In genomic region chr3:57253041-57253440, GRCm38 (mm10) we compare ENCODE assay signal across 31 mouse cellular contexts. TPM values are rescaled to one million over a fixed set of nuclear protein-coding genes. Genes with fewer than 3 reads are reported as not detected.
A peak's percentile ranks its signal among the peaks of the same experiment; 100 is the strongest.
DNase-seq lines count a peak whose midpoint lies in the region; ATAC-seq and TF ChIP-seq lines count a peak whose summit lies in the region.
"Had no signal": no experiment of that assay in that cellular context is flagged by ENCODE, and none has a peak within 500 bp of the region (broad histone marks: within the 10 kb centered on the region; RNA-seq: fewer than 3 reads in every experiment).

No protein-coding gene starts in this region.

- H3K9ac ChIP-seq in limb, embryonic 14.5 days (ENCODE audit: low read depth, low read length, severe bottlenecking) = no peak overlapping the region
- H3K9ac ChIP-seq: embryonic facial prominence, embryonic 13.5 days; forebrain, embryonic 12.5 days; forebrain, postnatal 0 days; heart, embryonic 13.5 days; hindbrain, embryonic 15.5 days; kidney, embryonic 15.5 days; liver, embryonic 14.5 days; lung, embryonic 14.5 days; midbrain, embryonic 15.5 days; neural tube, embryonic 12.5 days had no signal

- intact Hi-C loops in heart, postnatal 10 days (cut with DNase I) = no loop called here

- no peaks in the 10 kb centered on the region for H3K27me3 ChIP-seq in limb, embryonic 14.5 days (ENCODE audit: control insufficient read depth, insufficient read depth, low read length)
- no peaks in the 10 kb centered on the region for H3K27me3 ChIP-seq in limb, embryonic 10.5 days (ENCODE audit: low read depth, poor library complexity, severe bottlenecking)
- H3K27me3 ChIP-seq: CH12.LX; embryonic facial prominence, embryonic 13.5 days; forebrain, embryonic 12.5 days; heart, embryonic 13.5 days; hindbrain, embryonic 15.5 days; kidney, embryonic 15.5 days; midbrain, embryonic 15.5 days; neural tube, embryonic 12.5 days had no signal

- no peak for TF ChIP-seq POLR2A in limb, embryonic 14.5 days (IDR thresholded peaks at IDR 0.05; ENCODE audit: borderline replicate concordance, extremely low read depth, insufficient read depth, insufficient read length)
- TF ChIP-seq POLR2A in embryonic fibroblast, embryonic 13.5 days (IDR thresholded peaks at IDR 0.05; ENCODE audit: low read depth, low read length) = no peak

- ATAC-seq in limb, embryonic 14.5 days (ENCODE audit: low FRiP score, low read depth) = no peak
- ATAC-seq: forebrain, postnatal 0 days; inflammation-experienced regulatory T-cells, adult 6 months; midbrain, embryonic 15.5 days had no signal

- WGBS in limb, embryonic 14.5 days = 51% methylated on average over 2 of the region's 2 CpGs
- 77% methylated on average over 2 of the region's 2 CpGs for WGBS in limb, embryonic 10.5 days

- H3K4me1 ChIP-seq in limb, embryonic 14.5 days (ENCODE audit: control insufficient read depth, insufficient read depth, low read length) = no peaks in the 10 kb centered on the region
- H3K4me1 ChIP-seq in limb, embryonic 10.5 days = no peaks in the 10 kb centered on the region
- peaks cover 5% of the 10 kb centered on the region for H3K4me1 ChIP-seq in embryonic fibroblast, embryonic 13.5 days (ENCODE audit: control insufficient read depth, insufficient read depth, low read length)
- H3K4me1 ChIP-seq: embryonic facial prominence, embryonic 13.5 days; forebrain, embryonic 12.5 days; heart, embryonic 13.5 days; hindbrain, embryonic 10.5 days; hindbrain, embryonic 15.5 days; kidney, embryonic 15.5 days; midbrain, embryonic 10.5 days; midbrain, embryonic 15.5 days; neural tube, embryonic 12.5 days had no signal

- no peaks in the 10 kb centered on the region for H3K36me3 ChIP-seq in limb, embryonic 14.5 days (ENCODE audit: control insufficient read depth, insufficient read depth, low read length)
- H3K36me3 ChIP-seq in limb, embryonic 10.5 days = no peaks in the 10 kb centered on the region
- H3K36me3 ChIP-seq: embryonic facial prominence, embryonic 13.5 days; forebrain, embryonic 12.5 days; heart, embryonic 13.5 days; hindbrain, embryonic 10.5 days; hindbrain, embryonic 15.5 days; kidney, embryonic 15.5 days; midbrain, embryonic 10.5 days; midbrain, embryonic 15.5 days; neural tube, embryonic 12.5 days had no signal

- no peak overlapping the region for H3K4me2 ChIP-seq in limb, embryonic 14.5 days (replicated peaks; ENCODE audit: low read depth, low read length, severe bottlenecking)
- H3K4me2 ChIP-seq: embryonic facial prominence, embryonic 13.5 days; forebrain, embryonic 12.5 days; heart, embryonic 13.5 days; hindbrain, embryonic 15.5 days; kidney, embryonic 15.5 days; lung, embryonic 14.5 days; midbrain, embryonic 15.5 days; neural tube, embryonic 12.5 days had no signal

- H3K9me3 ChIP-seq in limb, embryonic 14.5 days (ENCODE audit: control insufficient read depth, low read length) = no peaks in the 10 kb centered on the region
- H3K9me3 ChIP-seq in limb, embryonic 10.5 days (replicated peaks) = no peaks in the 10 kb centered on the region
- H3K9me3 ChIP-seq: embryonic facial prominence, embryonic 13.5 days; forebrain, embryonic 12.5 days; hindbrain, embryonic 10.5 days; hindbrain, embryonic 15.5 days; kidney, embryonic 15.5 days; midbrain, embryonic 10.5 days; midbrain, embryonic 15.5 days; neural tube, embryonic 12.5 days had no signal

- no peak for TF ChIP-seq CTCF in embryonic fibroblast, embryonic 13.5 days (IDR thresholded peaks at IDR 0.05; ENCODE audit: borderline replicate concordance, insufficient read depth, low read length)

- H3K4me3 ChIP-seq in limb, embryonic 14.5 days (replicated peaks; ENCODE audit: low read length) = no peak overlapping the region
- no peak overlapping the region for H3K4me3 ChIP-seq in limb, embryonic 10.5 days
- no peak overlapping the region for H3K4me3 ChIP-seq in embryonic fibroblast, embryonic 13.5 days (ENCODE audit: insufficient read depth, low read length)
- H3K4me3 ChIP-seq: embryonic facial prominence, embryonic 13.5 days; forebrain, embryonic 12.5 days; heart, embryonic 13.5 days; hindbrain, embryonic 10.5 days; hindbrain, embryonic 15.5 days; kidney, embryonic 15.5 days; layer of hippocampus, adult 2 months; left cerebral cortex, adult 2 months; midbrain, embryonic 10.5 days; midbrain, embryonic 15.5 days; neural tube, embryonic 12.5 days had no signal

- DNase-seq in heart, adult 18-20 months = peak; percentile 21 to 25
- DNase-seq in heart, postnatal 10 days = no peak
- peak; percentile 14 for DNase-seq in limb, embryonic 14.5 days (ENCODE audit: low spot score)
- no peak for DNase-seq in limb, embryonic 10.5 days (ENCODE audit: low spot score)
- no peak for DNase-seq in right cerebral cortex, adult 2 months (ENCODE audit: low spot score in 2 of 2)
- no peak for DNase-seq in right cerebral cortex, adult 18-20 months
- DNase-seq: cerebellum, adult 11-12 months; cerebellum, adult 9-11 months; embryo, embryonic 11 days; forebrain, postnatal 0 days; kidney, adult 11 months; kidney, postnatal 25 days; liver; lung, postnatal 14 days; thymus, postnatal 4 days had no signal

- no peak overlapping the region for H3K27ac ChIP-seq in limb, embryonic 14.5 days (replicated peaks; ENCODE audit: low read depth, low read length)
- H3K27ac ChIP-seq in limb, embryonic 10.5 days = no peak overlapping the region
- peak overlapping the region; percentile 74 for H3K27ac ChIP-seq in embryonic fibroblast, embryonic 13.5 days (ENCODE audit: insufficient read depth, low read length)
- H3K27ac ChIP-seq: embryonic facial prominence, embryonic 13.5 days; forebrain, embryonic 12.5 days; heart, embryonic 13.5 days; hindbrain, embryonic 10.5 days; hindbrain, embryonic 15.5 days; kidney, embryonic 15.5 days; layer of hippocampus, adult 2 months; left cerebral cortex, adult 2 months; liver, embryonic 14.5 days; midbrain, embryonic 10.5 days; midbrain, embryonic 15.5 days; neural tube, embryonic 12.5 days had no signal

RNA-seq across cellular contexts. Expression of gene Tm4sf1, which starts 48.7 kb away (rescaled TPM):
- 10 to 100 TPM; 80.1 to 92.3 TPM for total RNA-seq in heart, adult 18-20 months (2021)
- 100 to 1,000 TPM; 107 to 124 TPM for total RNA-seq in heart, postnatal 10 days (2021)
- 57.8 and 66.8 TPM in 2 replicates for polyA plus RNA-seq in limb, embryonic 14.5 days (2012; rRNA removed)
- 96.0 and 98.4 TPM in 2 replicates for polyA plus RNA-seq in limb, embryonic 14.5 days (2014; fragmentation: Nextera tagmentation; extraction: Ambion mirVana)
- 3.1 and 3.5 TPM in 2 replicates for polyA plus RNA-seq in limb, embryonic 10.5 days (2016; fragmentation: Nextera tagmentation; extraction: Ambion mirVana)
- 123 and 314 TPM in 2 replicates for polyA plus RNA-seq in embryonic fibroblast, embryonic 13.5 days (2011; ENCODE audit: insufficient read length, low read depth, missing spikeins)
- total RNA-seq: CH12.LX had no signal
- polyA plus RNA-seq: inflammation-experienced regulatory T-cells, adult 6 months had no signal

Comparison
In these comparisons a context has a peak if more than half of its experiments do, and no peak if none do; other contexts are left out.
1. DNase-seq: peak in heart, adult 18-20 months (2 of 2) and limb, embryonic 14.5 days (single experiment); none in heart, postnatal 10 days (0 of 2), limb, embryonic 10.5 days (single experiment), right cerebral cortex, adult 2 months (0 of 2) and right cerebral cortex, adult 18-20 months (single experiment).
2. RNA of gene Tm4sf1, which starts 48.7 kb away (polyA plus RNA-seq): 123 to 314 TPM in embryonic fibroblast, embryonic 13.5 days and 57.8 to 98.4 TPM in limb, embryonic 14.5 days; 3.1 to 3.5 TPM in limb, embryonic 10.5 days; every median in the first group is over 10 times any median in the second.